ENCODE assay signal across 17 mouse cellular contexts in the genomic region with DNA sequence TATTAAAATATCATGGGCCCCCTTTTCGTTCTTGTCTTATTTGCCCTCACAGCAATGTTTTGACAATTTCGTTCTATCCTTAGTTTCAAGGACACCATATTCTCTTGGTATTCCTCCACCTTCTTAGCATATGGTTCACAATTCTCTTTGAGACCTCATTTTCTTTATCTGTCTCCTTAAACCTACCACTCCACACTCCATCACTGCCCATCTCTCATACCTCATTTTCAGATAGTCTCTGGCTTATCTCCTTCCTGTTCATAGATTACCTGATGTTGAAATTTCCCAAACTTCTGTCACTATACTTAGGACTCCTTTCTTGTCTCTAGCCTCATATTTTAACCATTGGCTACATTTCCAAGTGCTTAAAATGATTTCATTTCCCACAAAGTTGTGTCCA.
"Had no signal": no experiment of that assay in that cellular context is flagged by ENCODE, and none has a peak within 500 bp of the region (broad histone marks: within the 10 kb centered on the region; RNA-seq: fewer than 3 reads in every experiment).

No protein-coding gene starts in this region.

- ATAC-seq: liver, postnatal 0 days; lung, postnatal 0 days; midbrain, embryonic 16.5 days had no signal

- H3K9me3 ChIP-seq: liver, embryonic 13.5 days; liver, embryonic 15.5 days; megakaryocyte, embryonic 14.5 days; midbrain, embryonic 12.5 days; neural tube, embryonic 12.5 days; stomach, embryonic 15.5 days had no signal

- DNase-seq: liver, embryonic 13.5 days; liver, postnatal 0 days; lung, postnatal 14 days; lung, postnatal 36 days; midbrain, embryonic 14.5 days; thymus, adult 2 months; thymus, postnatal 25 days; thymus, postnatal 4 days had no signal

- H3K27me3 ChIP-seq: liver, embryonic 13.5 days; liver, embryonic 15.5 days; megakaryocyte, embryonic 14.5 days; midbrain, embryonic 12.5 days; neural tube, embryonic 12.5 days; stomach, embryonic 15.5 days had no signal

- H3K9ac ChIP-seq: liver, embryonic 13.5 days; liver, embryonic 15.5 days; liver, postnatal 0 days; midbrain, embryonic 12.5 days; neural tube, embryonic 12.5 days; stomach, embryonic 15.5 days had no signal

- H3K4me2 ChIP-seq: liver, embryonic 13.5 days; liver, embryonic 15.5 days; midbrain, embryonic 12.5 days; neural tube, embryonic 12.5 days; stomach, embryonic 15.5 days had no signal

- H3K4me3 ChIP-seq: liver, embryonic 13.5 days; liver, embryonic 15.5 days; megakaryocyte, embryonic 14.5 days; midbrain, embryonic 12.5 days; neural tube, embryonic 12.5 days; stomach, embryonic 15.5 days had no signal

- H3K4me1 ChIP-seq: liver, embryonic 13.5 days; liver, embryonic 15.5 days; megakaryocyte, embryonic 14.5 days; midbrain, embryonic 12.5 days; neural tube, embryonic 12.5 days; stomach, embryonic 15.5 days had no signal

- H3K36me3 ChIP-seq: liver, embryonic 13.5 days; liver, embryonic 15.5 days; midbrain, embryonic 12.5 days; neural tube, embryonic 12.5 days; stomach, embryonic 15.5 days had no signal

- H3K27ac ChIP-seq: liver, embryonic 13.5 days; liver, embryonic 15.5 days; macrophage; midbrain, embryonic 12.5 days; neural tube, embryonic 12.5 days; stomach, embryonic 15.5 days; stomach, postnatal 0 days had no signal
